Mouse (Mus musculus) hematopoietic stem cell, adult 5-6 weeks (primary cell): ENCODE results near the gene Olfr191. TPM values are rescaled to one million over a fixed set of nuclear protein-coding genes. Genes with fewer than 3 reads are reported as not detected.

Experiments
- total RNA-seq: library from RNA; stranded (forward); fragments of 172-1452, 232-1000 nt; gene quantifications from 2 replicates; pipeline ENCODE4 v1.2.3, GENCODE M21; 2017

The Olfr191 gene
- total RNA-seq, 1 experiment from 2014 or later = not detected

Other genes starting within 250 kb of the Olfr191 start
- gene Olfr177, start 215.1 kb downstream of the Olfr191 start, total RNA-seq = not detected in 2 replicates
- not detected in 2 replicates for gene Olfr178, start 197.8 kb downstream of the Olfr191 start, total RNA-seq
- not detected in 2 replicates for gene Olfr181, start 161.1 kb downstream of the Olfr191 start, total RNA-seq
- gene Olfr180, start 160.4 kb downstream of the Olfr191 start, total RNA-seq = not detected in 2 replicates
- gene Olfr183, start 94.5 kb downstream of the Olfr191 start, total RNA-seq = not detected in 2 replicates
- not detected in 2 replicates for gene Olfr186, start 59.5 kb downstream of the Olfr191 start, total RNA-seq
- not detected in 2 replicates for gene Olfr187, start 50.1 kb downstream of the Olfr191 start, total RNA-seq
- gene Olfr190, start 11.8 kb downstream of the Olfr191 start, total RNA-seq = not detected in 2 replicates
- gene Olfr193, start 22.1 kb upstream of the Olfr191 start, total RNA-seq = not detected in 2 replicates
- not detected in 2 replicates for gene Olfr194, start 31.2 kb upstream of the Olfr191 start, total RNA-seq
- not detected in 2 replicates for gene Olfr195, start 57.2 kb upstream of the Olfr191 start, total RNA-seq
- not detected in 2 replicates for gene Olfr196, start 80.6 kb upstream of the Olfr191 start, total RNA-seq
- gene Olfr198, start 113.7 kb upstream of the Olfr191 start, total RNA-seq = not detected in 2 replicates
- not detected in 2 replicates for gene Olfr199, start 129.9 kb upstream of the Olfr191 start, total RNA-seq
- gene Olfr201, start 182.8 kb upstream of the Olfr191 start, total RNA-seq = not detected in 2 replicates
- not detected in 2 replicates for gene Olfr202, start 197.0 kb upstream of the Olfr191 start, total RNA-seq
- not detected in 2 replicates for gene Olfr203, start 209.1 kb upstream of the Olfr191 start, total RNA-seq
- gene Olfr204, start 228.4 kb upstream of the Olfr191 start, total RNA-seq = not detected in 2 replicates
- not detected in 2 replicates for gene Olfr205, start 241.3 kb upstream of the Olfr191 start, total RNA-seq